Mouse (Mus musculus): Measurements from ENCODE around the gene Mphosph6.

- TF ChIP-seq CTCF (IDR thresholded peaks at IDR 0.05): no peak
- TF ChIP-seq EP300 (IDR thresholded peaks at IDR 0.05): no peak
These were observed 52.3 kb downstream of the Mphosph6 start for GRCm38 (mm10) chr8:117749436-117749835.
